Mouse (Mus musculus) midbrain, embryonic 11.5 days (tissue): ENCODE measurements around the gene Spaar. TPM values are rescaled to one million over a fixed set of nuclear protein-coding genes. Genes with fewer than 3 reads are reported as not detected.
"Not testable (repeated sequence)": the region's sequence is repeated elsewhere in the genome, so short reads cannot be mapped to it uniquely, and the experiment has no call there.

Experiments used
- ATAC-seq: fragments of 200-750 bp; cut with Nextera tagmentation; 2 replicates; pipeline ENCODE4 v1.8.0; 2017; ENCODE audit warnings: moderate TSS enrichment, moderate library complexity; ENCODE audit not compliant: low FRiP score
- DNase-seq: peaks from one replicate; pipeline ENCODE4 v3.0.0; 2015; ENCODE audit warnings: low spot score; ENCODE audit errors: missing footprints
- H3K27ac ChIP-seq: fragments of 300-500 bp; sonication (generic); 2 replicates; pipeline ENCODE4 v1.5.1; 2014; ENCODE audit warnings: low read depth, low read length
- H3K27me3 ChIP-seq: fragments of 300-500 bp; sonication (generic); 2 replicates; pipeline ENCODE4 v1.6.1; 2014; ENCODE audit warnings: mild to moderate bottlenecking, low read length, moderate library complexity, mixed read lengths; ENCODE audit not compliant: control insufficient read depth, insufficient read depth
- H3K36me3 ChIP-seq: fragments of 300-500 bp; sonication (generic); 2 replicates; pipeline ENCODE4 v1.6.1; 2014; ENCODE audit warnings: mild to moderate bottlenecking, low read length, moderate library complexity, mixed read lengths; ENCODE audit not compliant: control insufficient read depth, insufficient read depth
- H3K4me1 ChIP-seq: fragments of 300-500 bp; sonication (generic); 2 replicates; pipeline ENCODE4 v1.6.1; 2014; ENCODE audit warnings: low read length; ENCODE audit not compliant: control insufficient read depth, insufficient read depth
- H3K4me2 ChIP-seq: fragments of 300-500 bp; sonication (generic); 2 replicates; pipeline ENCODE4 v1.6.1; 2014; ENCODE audit warnings: mild to moderate bottlenecking, moderate library complexity
- H3K4me3 ChIP-seq: fragments of 300-500 bp; sonication (generic); 2 replicates; pipeline ENCODE4 v1.5.1; 2014; ENCODE audit warnings: low read depth, low read length
- H3K9ac ChIP-seq: fragments of 300-500 bp; sonication (generic); 2 replicates; pipeline ENCODE4 v1.6.1; 2014; ENCODE audit warnings: low read length
- H3K9me3 ChIP-seq: fragments of 300-500 bp; sonication (generic); 2 replicates; pipeline ENCODE4 v1.6.1; 2016; ENCODE audit warnings: low read length; ENCODE audit not compliant: control insufficient read depth
- WGBS: fragments of 180-500 bp; shearing (Covaris S2); extraction: QIAGEN DNeasy Blood & Tissue Kit; methylation state at CpG from one replicate; pipeline ENCODE4 v1.1.7; 2014; 5-methylcytosine and 5-hydroxymethylcytosine counted together
- polyA plus RNA-seq: library from polyadenylated mRNA; unstranded; fragments of >200 nt; fragmentation: Nextera tagmentation; extraction: Ambion mirVana; gene quantifications from 2 replicates; pipeline ENCODE4 v1.2.1, GENCODE M21; 2014

Gene Spaar
- polyA plus RNA-seq, 1 experiment from 2014 or later, result 0.04 TPM

DNA sequence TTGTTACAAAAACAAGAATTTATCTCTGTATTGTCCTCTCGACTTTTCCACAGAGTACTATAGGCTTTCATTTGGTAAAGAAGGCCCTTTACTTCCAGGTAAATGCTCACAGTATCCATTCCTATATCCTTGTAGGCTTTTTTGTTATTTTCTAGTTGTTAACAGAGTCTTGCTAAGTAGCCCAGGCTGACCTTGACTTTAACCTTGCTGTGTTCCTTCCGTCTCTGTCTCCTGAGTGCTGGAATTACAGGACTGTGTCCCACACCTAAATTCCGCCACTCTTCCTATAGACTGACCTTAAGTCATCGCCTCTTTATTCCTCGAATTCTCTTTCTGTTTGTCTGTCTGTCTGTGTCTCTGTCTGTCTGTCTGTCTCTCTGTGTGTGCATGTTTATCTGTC is 38.5 kb downstream of the Spaar start:
- Histone ChIP-seq H3K9ac (no peak overlapping the region), H3K27ac (no peak overlapping the region), H3K36me3 (no peaks in the 10 kb centered on the region), H3K9me3 (no peaks in the 10 kb centered on the region), H3K4me2 (no peak overlapping the region), H3K4me1 (no peaks in the 10 kb centered on the region), H3K4me3 (no peak overlapping the region), H3K27me3 (no peaks in the 10 kb centered on the region)
- DNase-seq (no peak), ATAC-seq (no peak)
- WGBS, result 84% methylated on average over 5 of the region's 5 CpGs

DNA sequence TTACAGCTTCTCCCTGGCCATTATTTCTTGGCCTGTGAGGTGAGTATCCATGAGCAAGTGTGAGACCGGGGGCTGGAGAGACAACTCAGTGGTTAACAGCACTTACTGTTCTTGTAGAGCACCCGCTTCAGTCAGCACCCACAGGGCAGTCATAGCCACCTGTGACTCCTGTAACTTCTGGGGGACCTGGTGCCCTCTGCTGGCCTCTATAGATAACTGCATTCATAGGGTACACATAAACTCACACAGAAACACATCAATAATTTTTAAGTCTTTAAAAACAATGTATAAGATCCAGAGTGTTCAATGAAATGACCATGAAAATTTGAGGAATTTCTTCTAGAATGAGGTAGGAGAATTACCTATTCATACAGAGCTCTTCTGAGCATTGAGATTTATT is 39.5 kb downstream of the Spaar start:
- WGBS, result 96% methylated on average over 2 of the region's 2 CpGs
- H3K27me3 ChIP-seq, result no peaks in the 10 kb centered on the region

GRCm38 (mm10) chr4:43770909-43771308 is 41.1 kb downstream of the Spaar start, which contains the start of gene Olfr159:
Gene Olfr159 (minus strand): TSS chr4:43771009.
- no peak within 1 kb of the TSS for H3K27ac ChIP-seq
- H3K9me3 ChIP-seq, result no peaks in the 10 kb centered on the region
- H3K36me3 ChIP-seq, result no peaks in the 10 kb centered on the region
- H3K9ac ChIP-seq, result no peak within 1 kb of the TSS
- H3K27me3 ChIP-seq, result no peaks in the 10 kb centered on the region
- 85% methylated on average over 6 of the region's 6 CpGs for WGBS
- H3K4me1 ChIP-seq, result no peaks in the 10 kb centered on the region
- no peak for DNase-seq
- no peak within 1 kb of the TSS for H3K4me2 ChIP-seq
- no peak within 1 kb of the TSS for H3K4me3 ChIP-seq
- ATAC-seq, result no peak

More for the DNA sequence above, 39.5 kb downstream of the Spaar start:
- Histone ChIP-seq H3K4me2 (no peak overlapping the region), H3K9me3 (no peaks in the 10 kb centered on the region), H3K9ac (no peak overlapping the region), H3K36me3 (no peaks in the 10 kb centered on the region), H3K4me1 (no peaks in the 10 kb centered on the region), H3K4me3 (no peak overlapping the region), H3K27ac (no peak overlapping the region)
- DNase-seq (no peak), ATAC-seq (no peak)

DNA sequence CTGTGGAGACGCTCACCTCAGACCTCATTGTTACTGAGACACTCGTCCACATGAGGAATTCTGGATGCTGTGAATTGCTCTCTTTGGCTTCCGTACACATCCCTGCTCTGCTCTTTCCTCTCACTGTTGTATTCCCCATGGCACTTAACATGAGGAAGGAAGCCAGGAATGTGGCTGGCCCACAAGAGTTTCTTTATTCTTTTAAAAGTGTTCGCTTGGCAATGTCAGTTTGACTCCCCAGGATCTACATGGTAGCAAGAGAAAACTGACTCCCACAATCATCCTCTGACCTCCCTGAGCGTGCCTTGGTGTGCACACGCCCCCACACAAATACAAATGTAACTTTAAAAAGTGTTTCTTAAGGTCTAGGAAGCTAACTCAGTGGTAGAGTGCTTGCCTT is 41.8 kb downstream of the Spaar start:
- Histone ChIP-seq H3K4me1 (no peaks in the 10 kb centered on the region), H3K9ac (no peak overlapping the region), H3K27me3 (no peaks in the 10 kb centered on the region), H3K27ac (no peak overlapping the region), H3K9me3 (no peaks in the 10 kb centered on the region), H3K4me2 (no peak overlapping the region), H3K36me3 (no peaks in the 10 kb centered on the region), H3K4me3 (no peak overlapping the region)
- ATAC-seq (no peak), DNase-seq (no peak)
- 72% methylated on average over 6 of the region's 6 CpGs for WGBS

DNA sequence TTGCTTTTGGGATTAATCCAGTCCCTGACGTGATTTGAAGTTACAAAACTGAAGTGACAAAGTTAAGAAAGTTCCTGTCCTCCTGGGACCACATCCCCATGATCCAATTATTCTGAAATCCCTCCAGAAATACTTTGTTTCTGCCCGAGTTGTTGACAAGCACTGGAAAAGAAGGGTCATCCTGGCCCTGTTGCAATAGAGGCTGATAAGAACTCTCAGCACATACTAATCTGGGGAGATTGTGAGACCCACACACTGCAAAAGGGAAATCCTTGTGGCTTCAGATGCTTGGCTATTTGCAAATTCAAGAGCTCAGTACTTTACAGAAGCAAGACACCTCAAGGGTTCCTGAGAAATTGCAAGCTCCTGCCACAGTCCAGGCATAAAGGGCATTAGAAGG is 42.5 kb downstream of the Spaar start:
- Histone ChIP-seq H3K27ac (no peak overlapping the region), H3K4me1 (no peaks in the 10 kb centered on the region), H3K4me3 (no peak overlapping the region), H3K4me2 (no peak overlapping the region), H3K27me3 (no peaks in the 10 kb centered on the region), H3K36me3 (no peaks in the 10 kb centered on the region), H3K9ac (no peak overlapping the region), H3K9me3 (no peaks in the 10 kb centered on the region)
- 31% methylated on average over 2 of the region's 2 CpGs for WGBS
- ATAC-seq (no peak), DNase-seq (no peak)

DNA sequence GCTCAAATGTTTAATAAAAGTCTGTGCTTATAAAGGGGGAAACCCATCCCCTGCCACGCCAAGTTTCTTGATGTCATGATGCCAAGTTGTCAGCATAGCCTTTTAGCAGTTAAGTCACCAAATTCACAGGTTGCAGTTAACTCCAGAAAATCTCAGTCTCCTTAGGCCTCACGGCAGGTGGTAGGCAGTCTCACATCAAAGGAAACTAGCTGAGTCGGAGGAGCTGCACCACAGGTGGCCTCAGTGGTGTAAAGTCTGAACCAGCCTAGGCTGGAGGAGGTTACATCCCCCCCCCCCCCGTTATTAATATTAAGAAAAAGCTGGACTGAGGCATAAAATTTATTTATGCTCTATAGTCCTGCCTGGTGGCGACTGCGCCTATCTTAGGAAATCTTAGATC is 65.5 kb downstream of the Spaar start:
- H3K4me2 ChIP-seq, result no peak overlapping the region
- no peaks in the 10 kb centered on the region for H3K36me3 ChIP-seq
- no peaks in the 10 kb centered on the region for H3K27me3 ChIP-seq
- WGBS, result 77% methylated on average over 6 of the region's 6 CpGs
- H3K9me3 ChIP-seq, result no peaks in the 10 kb centered on the region
- H3K9ac ChIP-seq, result no peak overlapping the region
- DNase-seq, result no peak
- no peak overlapping the region for H3K4me3 ChIP-seq
- ATAC-seq, result no peak
- no peak overlapping the region for H3K27ac ChIP-seq
- H3K4me1 ChIP-seq, result no peaks in the 10 kb centered on the region

GRCm38 (mm10) chr4:43795844-43796243 is 66.0 kb downstream of the Spaar start:
- 83% methylated on average over 5 of the region's 5 CpGs for WGBS
- ATAC-seq, H3K4me3 ChIP-seq, H3K4me2 ChIP-seq, DNase-seq, H3K4me1 ChIP-seq, H3K9ac ChIP-seq, H3K9me3 ChIP-seq, H3K27me3 ChIP-seq, H3K36me3 ChIP-seq, H3K27ac ChIP-seq: not testable (repeated sequence)

GRCm38 (mm10) chr4:43798936-43799335 is 69.1 kb downstream of the Spaar start:
- no peak overlapping the region for H3K4me3 ChIP-seq
- H3K9me3 ChIP-seq, result no peaks in the 10 kb centered on the region; the same call in 1 of the 2 replicates
- no peak for DNase-seq
- H3K9ac ChIP-seq, result no peak overlapping the region
- ATAC-seq, result no peak
- H3K36me3 ChIP-seq, result no peaks in the 10 kb centered on the region
- H3K4me2 ChIP-seq, result no peak overlapping the region
- H3K4me1 ChIP-seq, result no peaks in the 10 kb centered on the region
- H3K27me3 ChIP-seq, result no peaks in the 10 kb centered on the region
- no peak overlapping the region for H3K27ac ChIP-seq
- 85% methylated on average over 7 of the region's 7 CpGs for WGBS
